Mouse (Mus musculus): ENCODE results near the gene Acot12.

The Acot12 gene

GRCm38 (mm10) chr13:91741280-91742047 is at the start of gene Acot12:
TSS of gene Acot12 (plus strand) at chr13:91741512.
- no peak for TF ChIP-seq GATA4 (IDR thresholded peaks at IDR 0.05; ENCODE audit: insufficient replicate concordance, low read length)

GRCm38 (mm10) chr13:91693615-91694014 is 47.7 kb upstream of the Acot12 start:
- TF ChIP-seq GATA4 (IDR thresholded peaks at IDR 0.05; ENCODE audit: insufficient replicate concordance, low read length): no peak

GRCm38 (mm10) chr13:91695406-91695805 is 45.9 kb upstream of the Acot12 start:
- no peak for TF ChIP-seq GATA4 (IDR thresholded peaks at IDR 0.05; ENCODE audit: insufficient replicate concordance, low read length)

GRCm38 (mm10) chr13:91696109-91696645 is 45.1 kb upstream of the Acot12 start:
- TF ChIP-seq GATA4 (IDR thresholded peaks at IDR 0.05; ENCODE audit: insufficient replicate concordance, low read length): no peak

GRCm38 (mm10) chr13:91697011-91697410 is 44.3 kb upstream of the Acot12 start:
- TF ChIP-seq GATA4 (IDR thresholded peaks at IDR 0.05; ENCODE audit: insufficient replicate concordance, low read length): no peak

GRCm38 (mm10) chr13:91702337-91702736 is 39.0 kb upstream of the Acot12 start:
- no peak for TF ChIP-seq GATA4 (IDR thresholded peaks at IDR 0.05; ENCODE audit: insufficient replicate concordance, low read length)

GRCm38 (mm10) chr13:91719487-91719886 is 21.8 kb upstream of the Acot12 start:
- no peak for TF ChIP-seq GATA4 (IDR thresholded peaks at IDR 0.05; ENCODE audit: insufficient replicate concordance, low read length)

GRCm38 (mm10) chr13:91723108-91723735 is 18.1 kb upstream of the Acot12 start:
- TF ChIP-seq GATA4 (IDR thresholded peaks at IDR 0.05; ENCODE audit: insufficient replicate concordance, low read length): no peak

- TF ChIP-seq GATA4 (IDR thresholded peaks at IDR 0.05; ENCODE audit: insufficient replicate concordance, low read length): no peak
Measured at GRCm38 (mm10) chr13:91723736-91724119, 17.6 kb upstream of the Acot12 start.

- no peak for TF ChIP-seq GATA4 (IDR thresholded peaks at IDR 0.05; ENCODE audit: insufficient replicate concordance, low read length)
Measured at GRCm38 (mm10) chr13:91724211-91724610, 17.1 kb upstream of the Acot12 start.

- TF ChIP-seq GATA4 (IDR thresholded peaks at IDR 0.05; ENCODE audit: insufficient replicate concordance, low read length): no peak
Measured at GRCm38 (mm10) chr13:91725130-91725529, 16.2 kb upstream of the Acot12 start.

GRCm38 (mm10) chr13:91727899-91728298 is 13.4 kb upstream of the Acot12 start:
- no peak for TF ChIP-seq GATA4 (IDR thresholded peaks at IDR 0.05; ENCODE audit: insufficient replicate concordance, low read length)

GRCm38 (mm10) chr13:91737191-91737590 is 4.1 kb upstream of the Acot12 start:
- no peak for TF ChIP-seq GATA4 (IDR thresholded peaks at IDR 0.05; ENCODE audit: insufficient replicate concordance, low read length)

GRCm38 (mm10) chr13:91740851-91741250 is 461 bp upstream of the Acot12 start:
- no peak for TF ChIP-seq GATA4 (IDR thresholded peaks at IDR 0.05; ENCODE audit: insufficient replicate concordance, low read length)

GRCm38 (mm10) chr13:91743180-91743579 is 1.9 kb downstream of the Acot12 start:
- TF ChIP-seq GATA4 (IDR thresholded peaks at IDR 0.05; ENCODE audit: insufficient replicate concordance, low read length): no peak

GRCm38 (mm10) chr13:91746470-91746869 is 5.2 kb downstream of the Acot12 start:
- TF ChIP-seq GATA4 (IDR thresholded peaks at IDR 0.05; ENCODE audit: insufficient replicate concordance, low read length): no peak

Measured in liver, adult (tissue).